Mouse (Mus musculus) c-Kit-negative CD71-positive TER-119-positive erythroid progenitor cells, embryonic 14.5 days (primary cell): ENCODE data around the gene Gast.
"Not testable (repeated sequence)": the region's sequence is repeated elsewhere in the genome, so short reads cannot be mapped to it uniquely, and the experiment has no call there.

Experiments used
- DNase-seq: peaks from one replicate; pipeline ENCODE4 v3.0.0-alpha.2; 2013; ENCODE audit warnings: low read depth, low spot score

The Gast gene

GRCm38 (mm10) chr11:100333944-100334457, at the start of gene Gast:
Gast (plus strand) TSS chr11:100334407.
- DNase-seq, result no peak

GRCm38 (mm10) chr11:100284988-100285387, 49.2 kb upstream of the Gast start:
- DNase-seq, result no peak

- DNase-seq, result no peak
Observed at GRCm38 (mm10) chr11:100287024-100287423, 47.2 kb upstream of the Gast start.

GRCm38 (mm10) chr11:100288942-100289341, 45.3 kb upstream of the Gast start:
- no peak for DNase-seq

DNA sequence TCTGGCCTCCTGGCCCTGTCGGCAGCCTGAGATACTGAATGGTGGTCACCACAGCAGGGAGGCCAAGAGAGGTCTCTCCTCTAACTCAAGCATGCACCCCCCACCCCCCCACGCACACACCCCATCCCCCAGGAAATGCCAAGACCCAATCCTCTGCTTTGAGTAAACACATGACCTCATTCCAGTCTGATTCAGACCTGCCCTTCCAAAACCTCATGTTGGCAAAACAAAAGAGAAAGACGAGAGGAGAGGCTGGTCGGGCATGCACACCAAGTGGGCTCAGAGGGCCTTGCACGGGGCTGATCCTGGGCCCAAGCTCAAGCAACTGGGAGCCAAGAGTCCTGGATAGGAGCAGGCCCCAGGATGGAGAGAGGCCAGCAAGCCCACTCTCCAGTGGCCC, 44.0 kb upstream of the Gast start:
- no peak for DNase-seq

DNA sequence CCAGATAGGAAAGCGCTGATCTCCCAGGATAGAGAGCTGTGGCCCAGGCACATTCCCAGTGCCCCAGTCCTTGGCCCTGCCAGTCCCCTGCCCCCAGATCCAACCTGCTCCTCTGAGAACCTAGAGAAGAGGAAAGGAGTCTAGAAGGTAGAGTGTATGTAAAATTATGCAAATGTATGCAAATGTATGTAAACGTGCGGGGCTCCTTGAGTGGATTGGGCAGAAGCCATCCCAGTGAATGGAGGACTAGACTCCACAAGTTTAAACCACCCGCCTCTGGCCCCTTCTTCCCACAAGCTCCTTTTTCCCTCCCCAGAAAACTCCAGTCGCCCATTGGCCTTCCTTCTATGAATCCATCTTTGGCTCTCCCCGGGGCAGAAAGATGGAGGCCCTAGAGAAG, 41.3 kb upstream of the Gast start:
- DNase-seq, result no peak

- peak; percentile 52 for DNase-seq
Observed at GRCm38 (mm10) chr11:100295308-100295707, 38.9 kb upstream of the Gast start.

- no peak for DNase-seq
Observed at GRCm38 (mm10) chr11:100297801-100298200, 36.4 kb upstream of the Gast start.

DNA sequence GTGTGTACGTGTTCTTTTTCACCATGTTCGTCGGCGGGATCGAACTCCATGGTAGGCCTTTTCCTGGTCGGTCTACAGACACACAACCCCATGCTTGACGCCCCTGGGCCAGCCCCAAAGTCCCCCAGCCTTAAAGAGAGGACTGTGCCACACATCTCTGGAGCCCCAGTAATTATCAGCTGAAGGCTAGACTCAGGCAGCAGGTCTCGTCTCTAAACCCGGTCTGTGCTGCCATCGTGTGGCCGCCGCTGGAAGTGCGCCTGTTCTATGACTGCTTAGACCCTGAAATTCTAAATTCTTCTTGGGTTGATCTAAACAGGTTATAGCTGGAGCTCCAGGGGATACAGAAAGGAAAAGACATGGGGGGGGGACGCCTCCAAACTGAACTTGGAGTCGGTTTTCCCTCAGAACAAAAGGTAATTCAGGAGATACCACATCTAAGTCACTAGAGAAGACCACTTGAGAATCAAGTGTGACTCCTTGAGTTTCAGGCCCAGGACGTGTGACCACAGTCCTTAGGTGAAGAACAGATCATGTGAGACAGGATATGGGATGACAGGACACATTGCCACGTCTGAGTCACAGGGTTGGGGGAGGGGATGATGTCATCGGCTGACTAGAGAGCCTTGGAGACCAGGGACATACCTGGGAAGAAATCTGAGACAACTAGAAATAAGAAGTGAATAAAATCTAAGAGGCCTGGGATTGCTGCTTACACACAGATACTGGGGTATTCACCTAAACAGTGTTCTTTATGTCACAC, 35.8 kb upstream of the Gast start:
- peak; percentile 62 for DNase-seq

DNA sequence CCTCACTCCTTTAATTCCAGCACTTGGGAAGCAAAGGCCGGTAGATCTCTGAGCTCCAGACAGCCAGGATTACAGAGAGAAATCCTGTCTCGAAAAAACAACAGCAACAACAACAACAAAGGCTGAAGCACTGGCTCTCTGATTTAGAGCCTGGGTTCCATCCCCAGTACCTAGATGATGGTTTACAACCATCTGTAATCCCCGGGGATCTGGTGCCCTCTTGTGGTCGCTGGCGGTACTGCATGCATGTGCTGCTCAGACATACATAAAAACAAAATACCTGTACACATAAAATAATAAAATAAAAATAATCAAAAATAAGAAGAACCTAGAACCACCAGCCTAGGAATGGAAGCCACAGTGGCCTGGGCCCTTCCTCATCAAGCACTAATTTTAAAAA, 33.9 kb upstream of the Gast start:
- no peak for DNase-seq

DNA sequence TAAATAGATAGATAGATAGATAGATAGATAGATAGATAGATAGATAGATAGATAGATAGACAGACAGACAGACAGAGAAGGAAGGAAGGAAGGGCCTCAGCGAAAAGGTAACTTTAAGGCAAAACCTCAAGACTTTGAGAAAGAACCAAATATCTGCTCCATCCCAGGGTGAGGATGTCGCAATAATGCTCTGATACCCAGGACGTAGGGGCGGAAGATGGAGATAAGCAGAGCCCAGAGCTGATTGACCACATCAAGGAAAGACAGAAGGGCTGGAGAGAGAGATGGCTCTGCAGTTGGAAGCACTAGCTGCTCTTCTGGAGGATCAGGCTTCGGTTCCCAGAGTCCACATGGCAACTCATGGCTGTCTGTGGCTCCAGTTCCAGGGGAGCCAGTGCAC, 32.9 kb upstream of the Gast start:
- DNase-seq, result no peak

- DNase-seq, result no peak
Observed at GRCm38 (mm10) chr11:100307900-100308299, 26.3 kb upstream of the Gast start.

DNA sequence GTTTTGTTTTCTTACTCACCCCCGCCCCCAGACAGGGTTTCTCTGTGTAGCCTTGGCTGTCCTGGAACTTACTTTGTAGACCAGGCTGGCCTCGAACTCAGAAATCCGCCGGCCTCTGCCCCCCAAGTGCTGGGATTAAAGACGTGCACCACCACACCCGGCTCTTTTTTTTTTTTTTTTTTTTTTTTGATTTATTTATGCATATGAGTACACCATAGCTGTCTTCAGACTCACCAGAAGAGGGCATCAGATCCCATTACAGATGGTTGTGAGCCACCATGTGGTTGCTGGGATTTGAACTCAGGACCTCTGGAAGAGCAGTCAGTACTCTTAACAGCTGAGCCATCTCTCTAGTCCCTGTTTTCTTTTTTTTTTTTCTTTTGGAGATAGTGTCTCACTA, 25.5 kb upstream of the Gast start:
- DNase-seq, result not testable (repeated sequence)

DNA sequence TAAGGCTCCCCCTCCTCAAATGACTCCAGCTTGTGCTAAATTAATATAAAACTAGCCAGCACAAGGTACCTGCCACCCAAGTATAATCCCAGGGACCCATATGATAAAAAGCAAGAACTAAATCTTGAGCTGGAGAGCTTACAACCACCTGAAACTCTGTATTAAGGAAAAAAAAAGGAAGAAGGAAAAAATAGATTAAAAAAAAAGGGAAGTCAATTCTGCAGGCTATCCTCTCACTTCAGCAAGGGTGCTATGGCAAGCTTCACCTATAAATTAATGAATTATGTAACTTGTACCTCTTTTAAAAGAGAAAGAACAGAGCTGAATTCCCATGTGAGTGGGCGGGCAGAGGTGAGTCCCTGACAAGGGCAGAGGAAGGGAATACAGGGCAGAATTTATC, 22.6 kb upstream of the Gast start:
- no peak for DNase-seq

- no peak for DNase-seq
Observed at GRCm38 (mm10) chr11:100312096-100312679, 22.0 kb upstream of the Gast start.

GRCm38 (mm10) chr11:100313424-100313823, 20.8 kb upstream of the Gast start:
- no peak for DNase-seq

GRCm38 (mm10) chr11:100315439-100315838, 18.8 kb upstream of the Gast start:
- DNase-seq, result no peak

GRCm38 (mm10) chr11:100317826-100318380, 16.3 kb upstream of the Gast start:
- peak; percentile 52 for DNase-seq

DNA sequence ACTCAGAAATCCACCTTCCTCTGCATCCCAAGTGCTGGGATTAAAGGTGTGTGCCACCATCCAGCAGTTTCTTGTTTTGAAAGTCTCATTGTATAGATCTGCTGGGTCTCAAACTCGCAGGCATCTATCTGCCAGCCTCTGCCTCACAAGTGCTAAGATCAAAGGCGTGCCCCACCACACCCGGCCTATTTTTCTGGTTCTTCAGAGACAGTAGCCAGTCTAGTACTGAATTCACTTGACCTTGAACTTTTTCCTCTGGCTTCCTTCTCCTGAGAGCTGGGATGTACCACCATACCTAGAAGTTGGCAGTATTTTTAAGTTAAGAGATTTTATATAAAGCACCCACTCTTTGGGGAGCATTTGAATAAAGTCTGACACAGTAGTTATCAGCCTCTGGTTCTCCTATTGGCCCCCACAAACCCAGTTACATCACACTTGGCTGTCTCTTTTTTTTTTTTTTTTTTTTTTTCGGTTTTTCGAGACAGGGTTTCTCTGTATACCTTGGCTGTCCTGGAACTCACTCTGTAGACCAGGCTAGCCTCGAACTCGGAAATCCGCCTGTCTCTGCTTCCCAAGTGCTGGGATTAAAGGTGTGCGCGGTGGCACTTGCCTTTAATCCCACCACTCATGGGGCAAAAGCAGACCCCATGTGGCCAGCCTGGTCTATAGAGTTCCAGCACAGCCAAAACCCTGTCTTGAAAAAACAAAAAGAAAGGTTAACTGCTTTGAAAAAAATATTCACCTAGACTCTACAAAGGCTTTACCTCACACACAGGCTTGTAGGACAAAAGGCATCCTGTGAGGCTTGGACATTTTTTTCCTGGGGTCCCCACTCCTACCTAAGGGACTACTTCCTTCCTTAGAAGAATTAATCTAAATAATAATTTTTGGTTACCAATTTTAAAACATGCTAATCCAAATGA, 15.4 kb upstream of the Gast start:
- peak; percentile 63 for DNase-seq

GRCm38 (mm10) chr11:100319492-100320171, 14.6 kb upstream of the Gast start, which contains the start of gene Eif1:
Eif1 (plus strand) TSS chr11:100319885.
- DNase-seq, result peak; percentile 100

DNA sequence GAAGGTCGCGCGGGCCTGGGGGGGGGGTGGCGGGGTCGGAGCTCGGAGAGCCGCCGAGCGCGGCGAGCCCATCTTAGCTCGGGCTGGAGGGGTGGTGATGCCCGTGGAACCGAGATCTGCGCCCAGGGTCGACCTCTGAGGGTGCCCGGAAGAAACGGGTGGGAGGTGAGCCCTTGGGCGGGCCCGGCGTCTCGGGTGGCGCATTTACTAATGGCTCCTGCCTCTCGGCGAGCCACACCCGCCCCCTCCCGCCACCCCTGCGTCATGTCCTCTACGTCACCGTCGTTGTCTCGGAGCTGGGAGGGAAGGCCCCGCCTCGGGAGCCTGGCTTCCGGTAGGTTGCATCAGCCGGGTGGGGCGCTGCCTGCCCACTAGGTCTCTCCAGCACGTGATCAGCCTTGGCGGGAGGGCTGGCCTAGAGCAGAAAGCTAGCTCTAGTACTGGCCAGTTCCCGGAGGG, 14.0 kb upstream of the Gast start:
- DNase-seq, result peak; percentile 95
